Mouse (Mus musculus) C2C12 (cell line): ENCODE data around the gene Atxn1. TPM values are rescaled to one million over a fixed set of nuclear protein-coding genes. Genes with fewer than 3 reads are reported as not detected.

ENCODE experiments used
- H3K27me3 ChIP-seq: one replicate; pipeline ENCODE4 v1.6.1; 2011; ENCODE audit not compliant: control insufficient read depth, insufficient read depth, insufficient read length
- H3K36me3 ChIP-seq: one replicate; pipeline ENCODE4 v1.6.1; 2011; ENCODE audit not compliant: control insufficient read depth, insufficient read depth
- H3K4me3 ChIP-seq: one replicate; pipeline ENCODE4 v1.5.1; 2011; ENCODE audit warnings: mild to moderate bottlenecking, control low read depth; ENCODE audit not compliant: poor library complexity, insufficient read depth, severe bottlenecking
- H3K79me2 ChIP-seq: one replicate; pipeline ENCODE4 v1.6.1; 2011; ENCODE audit not compliant: control insufficient read depth, insufficient read depth
- H3K79me3 ChIP-seq: one replicate; pipeline ENCODE4 v1.6.1; 2011; ENCODE audit warnings: low read depth, control low read depth
- H3ac ChIP-seq: one replicate; pipeline ENCODE3; 2011; ENCODE audit warnings: low read depth; ENCODE audit not compliant: control insufficient read depth, insufficient read length
- CEBPB ChIP-seq: IDR thresholded peaks from one replicate; pipeline ENCODE4 v1.6.1; 2011; ENCODE audit warnings: low read depth, mild to moderate bottlenecking, control low read depth, moderate library complexity
- CTCF ChIP-seq: IDR thresholded peaks from one replicate; pipeline ENCODE4 v1.5.1; 2011; ENCODE audit not compliant: control insufficient read depth, insufficient read depth, insufficient read length
- FOSL1 ChIP-seq: IDR thresholded peaks from one replicate; pipeline ENCODE4 v1.8.0; 2011; ENCODE audit warnings: mild to moderate bottlenecking, low read length; ENCODE audit not compliant: poor library complexity, insufficient read depth, severe bottlenecking
- MAX ChIP-seq: IDR thresholded peaks from one replicate; pipeline ENCODE4 v1.6.1; 2011; ENCODE audit warnings: mild to moderate bottlenecking, control low read depth
- MYOD1 ChIP-seq: IDR thresholded peaks from one replicate; pipeline ENCODE4 v1.6.1; 2011; ENCODE audit warnings: low read depth; ENCODE audit not compliant: control insufficient read depth, insufficient read length
- MYOG ChIP-seq: IDR thresholded peaks from one replicate; pipeline ENCODE4 v1.6.1; 2011; ENCODE audit not compliant: control insufficient read depth, insufficient read length; ENCODE audit errors: extremely low read depth
- USF1 ChIP-seq: IDR thresholded peaks from one replicate; pipeline ENCODE4 v1.6.1; 2011; ENCODE audit warnings: low read depth, mild to moderate bottlenecking, control low read depth, moderate library complexity
- polyA plus RNA-seq: library from polyadenylated mRNA; unstranded; fragments of >200 nt; fragmentation: generic; extraction: Trizol; gene quantifications from one replicate; pipeline ENCODE4 v1.2.1, GENCODE M21; 2012; ENCODE audit warnings: missing spikeins

Atxn1 gene
- polyA plus RNA-seq, 1 experiment = 3.0 TPM

GRCm38 (mm10) chr13:45681196-45681595 is 283.6 kb downstream of the Atxn1 start:
- TF ChIP-seq CEBPB (no peak), FOSL1 (no peak), MAX (no peak), CTCF (no peak), MYOD1 (no peak), MYOG (no peak), USF1 (no peak)
- Histone ChIP-seq H3K4me3 (no peak overlapping the region), H3K79me3 (no peaks in the 10 kb centered on the region), H3K36me3 (no peaks in the 10 kb centered on the region), H3K79me2 (no peaks in the 10 kb centered on the region), H3K27me3 (no peaks in the 10 kb centered on the region), H3ac (no peak overlapping the region)

- Histone ChIP-seq H3K36me3 (no peaks in the 10 kb centered on the region), H3K27me3 (no peaks in the 10 kb centered on the region), H3K79me2 (no peaks in the 10 kb centered on the region), H3K4me3 (no peak overlapping the region), H3ac (no peak overlapping the region), H3K79me3 (no peaks in the 10 kb centered on the region)
- TF ChIP-seq MAX (no peak), FOSL1 (no peak), CTCF (no peak), CEBPB (no peak), USF1 (no peak), MYOD1 (no peak), MYOG (no peak)
Measured at GRCm38 (mm10) chr13:45680651-45681050, 284.2 kb downstream of the Atxn1 start.

GRCm38 (mm10) chr13:45679096-45679495 is 285.7 kb downstream of the Atxn1 start:
- no peaks in the 10 kb centered on the region for H3K79me3 ChIP-seq
- no peak overlapping the region for H3ac ChIP-seq
- no peak overlapping the region for H3K4me3 ChIP-seq
- H3K36me3 ChIP-seq = no peaks in the 10 kb centered on the region
- TF ChIP-seq MYOD1 (no peak), FOSL1 (no peak), MAX (no peak), CEBPB (no peak), CTCF (no peak), MYOG (no peak), USF1 (no peak)
- H3K27me3 ChIP-seq = no peaks in the 10 kb centered on the region
- no peaks in the 10 kb centered on the region for H3K79me2 ChIP-seq

- H3K79me3 ChIP-seq = no peaks in the 10 kb centered on the region
- no peak overlapping the region for H3ac ChIP-seq
- H3K4me3 ChIP-seq = no peak overlapping the region
- H3K79me2 ChIP-seq = no peaks in the 10 kb centered on the region
- H3K27me3 ChIP-seq = no peaks in the 10 kb centered on the region
- TF ChIP-seq MAX = no peak
- no peak for TF ChIP-seq USF1
- no peak for TF ChIP-seq CEBPB
- TF ChIP-seq MYOG = no peak
- TF ChIP-seq MYOD1 = no peak
- no peak for TF ChIP-seq FOSL1
- TF ChIP-seq CTCF = no peak
- no peaks in the 10 kb centered on the region for H3K36me3 ChIP-seq
Measured at GRCm38 (mm10) chr13:45672628-45673027, 292.2 kb downstream of the Atxn1 start.

GRCm38 (mm10) chr13:45669969-45670368 is 294.8 kb downstream of the Atxn1 start:
- no peaks in the 10 kb centered on the region for H3K36me3 ChIP-seq
- H3K79me3 ChIP-seq = no peaks in the 10 kb centered on the region
- H3K79me2 ChIP-seq = no peaks in the 10 kb centered on the region
- H3ac ChIP-seq = no peak overlapping the region
- H3K4me3 ChIP-seq = no peak overlapping the region
- no peaks in the 10 kb centered on the region for H3K27me3 ChIP-seq
- TF ChIP-seq MAX (no peak), MYOD1 (no peak), MYOG (no peak), CEBPB (no peak), FOSL1 (no peak), USF1 (no peak), CTCF (no peak)

- H3ac ChIP-seq = no peak overlapping the region
- H3K36me3 ChIP-seq = no peaks in the 10 kb centered on the region
- H3K27me3 ChIP-seq = no peaks in the 10 kb centered on the region
- no peak overlapping the region for H3K4me3 ChIP-seq
- H3K79me3 ChIP-seq = no peaks in the 10 kb centered on the region
- TF ChIP-seq USF1 = no peak
- TF ChIP-seq MYOG = no peak
- TF ChIP-seq MYOD1 = no peak
- no peak for TF ChIP-seq CEBPB
- no peak for TF ChIP-seq FOSL1
- TF ChIP-seq MAX = no peak
- TF ChIP-seq CTCF = no peak
- H3K79me2 ChIP-seq = no peaks in the 10 kb centered on the region
Measured at GRCm38 (mm10) chr13:45662852-45663251, 302.0 kb downstream of the Atxn1 start.
